Mouse (Mus musculus) brain, adult 2 months (tissue): ENCODE data around the gene Ldlrad3.
A peak's percentile ranks its signal among the peaks of the same experiment; 100 is the strongest.

ENCODE experiments used
- DNase-seq: peaks from one replicate; pipeline ENCODE4 v3.0.0; 2011; ENCODE audit warnings: low read depth, low spot score

The Ldlrad3 gene

DNA sequence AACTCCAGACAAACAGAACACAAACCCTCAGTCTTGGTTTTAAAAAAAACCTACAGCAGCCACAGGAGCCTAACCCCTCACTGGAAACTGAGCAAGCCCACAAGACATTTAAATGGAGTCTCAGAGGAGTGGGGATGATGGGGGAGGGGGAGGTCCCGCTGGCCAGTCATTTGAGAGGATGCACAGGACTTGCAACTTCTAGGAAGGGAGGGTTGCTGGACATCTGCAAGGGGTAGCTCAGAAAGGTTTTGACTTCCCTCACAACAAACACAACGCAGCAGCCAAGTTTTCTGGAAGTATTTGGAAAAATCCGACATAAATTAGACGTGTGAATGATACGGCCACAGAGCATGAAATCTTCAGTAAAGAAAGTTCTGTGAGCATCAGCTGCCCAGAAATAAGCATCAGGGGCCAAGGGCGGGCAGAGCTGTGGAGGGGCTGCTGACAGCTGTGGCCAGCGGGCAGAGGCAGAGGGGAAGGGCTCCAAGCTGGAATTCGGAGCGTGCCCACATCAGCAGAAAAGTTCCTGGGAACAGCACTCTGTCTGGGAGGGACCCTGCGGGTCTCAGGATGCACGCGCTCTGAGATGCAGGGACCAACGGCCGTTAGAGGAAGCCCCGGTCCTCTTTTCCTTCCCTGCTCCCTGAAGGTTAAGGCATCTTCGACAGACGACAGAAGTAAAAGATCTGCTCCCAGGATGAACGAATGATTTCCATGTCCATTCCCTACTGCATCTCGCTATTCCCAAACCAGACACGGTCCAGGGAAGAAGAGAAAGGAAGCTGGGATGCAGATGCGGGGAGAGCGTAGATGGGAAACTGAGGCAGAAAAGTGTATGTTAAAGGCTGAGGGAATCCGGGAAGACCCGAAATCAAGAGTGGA lies 875 bp downstream of the Ldlrad3 start:
- no peak for DNase-seq

GRCm38 (mm10) chr2:102183720-102184480 lies 2.3 kb downstream of the Ldlrad3 start:
- DNase-seq, result peak; percentile 38

DNA sequence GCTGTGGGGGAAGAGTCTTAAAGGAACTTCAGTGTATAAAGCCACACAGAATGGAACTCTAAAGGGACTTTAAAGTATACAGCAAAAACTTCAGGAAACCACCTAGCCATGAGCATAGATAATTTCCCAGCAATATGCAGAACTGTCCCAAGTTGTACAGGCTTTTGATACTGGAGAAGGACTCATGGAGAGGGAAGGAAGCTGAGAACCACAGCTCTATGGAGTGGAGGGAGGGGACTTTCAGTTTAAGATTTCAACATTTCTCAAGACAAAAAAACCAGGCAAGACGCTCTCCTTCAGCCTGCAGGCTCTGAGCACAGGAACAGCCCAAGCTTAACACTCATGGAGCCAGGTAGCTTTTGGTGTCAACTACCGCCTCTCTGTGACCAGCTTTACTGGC lies 4.7 kb downstream of the Ldlrad3 start:
- DNase-seq, result no peak

- peak; percentile 38 for DNase-seq
Observed at GRCm38 (mm10) chr2:102176434-102176772, 9.8 kb downstream of the Ldlrad3 start.

GRCm38 (mm10) chr2:102175741-102176433 lies 10.3 kb downstream of the Ldlrad3 start:
- peak; percentile 28 for DNase-seq

DNA sequence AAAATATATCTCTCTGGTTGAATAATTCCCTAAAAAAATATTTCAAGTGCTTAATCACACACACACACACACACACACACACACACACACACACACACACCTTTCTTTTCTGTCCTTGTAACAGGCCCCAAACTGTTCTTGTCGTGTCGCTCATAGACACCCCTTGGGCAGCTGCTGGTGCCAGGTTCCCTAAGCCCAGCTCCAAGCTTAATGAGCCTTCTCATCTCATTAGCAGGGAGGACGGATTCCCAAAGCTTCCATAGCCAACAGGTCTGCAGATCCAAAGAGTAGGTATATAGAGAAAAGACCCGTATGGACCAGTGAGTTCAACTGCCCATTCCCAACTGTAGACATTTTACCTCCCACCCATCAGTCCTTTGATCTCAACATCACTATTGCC lies 13.7 kb downstream of the Ldlrad3 start:
- DNase-seq, result no peak

DNA sequence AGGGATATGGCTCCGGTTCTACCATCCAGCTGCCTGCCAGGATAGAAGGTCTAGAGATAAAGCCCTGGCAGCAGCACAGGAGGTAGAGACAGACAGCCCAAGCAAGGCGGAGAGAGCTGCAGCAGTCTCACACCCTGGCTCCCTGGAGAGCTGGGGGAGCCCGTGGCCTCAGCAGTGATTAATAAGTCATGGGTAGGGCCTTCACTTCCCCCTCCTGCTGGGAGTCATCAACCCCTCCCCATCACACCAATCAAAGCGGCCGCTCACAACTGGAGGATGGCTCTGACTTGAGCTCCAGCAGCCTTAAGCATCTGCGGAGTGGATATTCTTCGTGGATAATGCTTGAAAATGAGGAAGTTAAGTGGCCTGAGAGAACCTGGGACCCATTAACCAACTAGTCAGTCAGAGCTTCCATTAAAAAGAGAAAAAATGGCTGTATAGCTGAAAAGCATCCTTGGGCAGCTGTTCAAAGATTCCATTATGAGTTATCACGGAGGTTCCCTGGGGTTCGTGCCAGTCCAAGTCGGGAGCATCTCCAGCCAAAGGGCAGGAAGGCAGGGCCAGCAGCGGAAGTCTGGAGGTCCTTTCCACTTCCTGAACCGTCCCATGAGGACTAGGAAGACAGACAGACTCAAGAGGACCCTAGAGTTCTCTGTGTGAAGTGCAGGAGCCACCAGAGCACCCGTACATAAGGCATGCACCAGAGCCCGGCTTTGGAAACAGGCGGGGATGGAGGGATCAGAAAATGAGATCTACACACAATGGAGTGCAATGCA lies 19.4 kb downstream of the Ldlrad3 start:
- DNase-seq, result no peak

GRCm38 (mm10) chr2:102163106-102163505 lies 23.1 kb downstream of the Ldlrad3 start:
- no peak for DNase-seq

- no peak for DNase-seq
Observed at GRCm38 (mm10) chr2:102157555-102157954, 28.6 kb downstream of the Ldlrad3 start.

- DNase-seq, result no peak
Observed at GRCm38 (mm10) chr2:102157010-102157409, 29.2 kb downstream of the Ldlrad3 start.

DNA sequence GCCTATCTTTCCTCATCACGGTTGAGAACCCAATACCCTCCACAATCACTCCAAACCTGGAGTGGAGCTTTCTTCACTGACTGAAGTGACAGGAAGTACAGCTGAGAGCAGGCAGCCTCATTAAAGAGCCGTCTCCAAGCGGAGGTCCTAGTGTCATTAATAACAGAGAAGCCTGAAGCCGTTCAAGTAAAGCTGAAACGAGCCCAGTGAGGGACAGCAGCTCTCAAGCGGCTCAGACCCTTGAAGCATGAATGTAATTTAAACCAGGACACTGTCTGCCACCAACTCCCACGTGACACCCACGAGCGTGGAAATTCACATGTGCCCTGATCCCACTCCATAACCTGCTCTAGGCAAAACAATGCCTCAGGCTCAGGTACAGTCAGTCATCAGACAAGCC lies 29.7 kb downstream of the Ldlrad3 start:
- DNase-seq, result no peak

DNA sequence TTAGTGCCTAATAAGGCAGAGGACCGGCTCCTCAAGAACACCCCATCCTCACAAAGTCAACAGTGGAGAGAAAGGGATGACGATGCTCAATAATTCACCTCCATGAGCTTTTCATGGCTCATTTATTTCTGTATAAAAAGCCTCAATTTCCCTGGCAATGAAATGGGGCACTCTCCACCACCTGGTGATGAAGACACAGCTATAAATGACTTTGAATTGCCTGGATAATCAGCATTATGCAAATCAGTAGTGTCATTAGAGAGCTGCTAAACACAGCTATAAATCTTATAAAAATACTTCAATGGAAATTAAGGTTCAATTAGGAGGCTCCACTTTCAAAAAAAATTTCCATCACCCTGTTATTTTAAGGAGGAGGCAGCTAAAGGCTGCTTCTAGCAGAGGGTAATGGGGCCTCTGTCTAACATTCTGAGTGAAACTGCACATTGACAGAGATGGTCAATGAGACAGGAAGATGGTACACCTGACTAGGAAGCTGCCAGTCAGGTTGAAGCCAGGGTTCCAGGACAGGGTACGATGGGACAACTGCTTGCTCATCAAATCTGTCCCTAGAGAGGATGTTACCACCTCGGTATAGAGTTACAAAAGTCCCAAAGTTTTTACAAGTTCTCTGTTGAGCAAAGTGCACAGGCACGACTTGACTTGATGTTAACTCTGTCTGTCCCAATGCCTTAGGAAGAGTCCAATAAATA lies 30.7 kb downstream of the Ldlrad3 start:
- no peak for DNase-seq

GRCm38 (mm10) chr2:102154771-102155211 lies 31.4 kb downstream of the Ldlrad3 start:
- no peak for DNase-seq

DNA sequence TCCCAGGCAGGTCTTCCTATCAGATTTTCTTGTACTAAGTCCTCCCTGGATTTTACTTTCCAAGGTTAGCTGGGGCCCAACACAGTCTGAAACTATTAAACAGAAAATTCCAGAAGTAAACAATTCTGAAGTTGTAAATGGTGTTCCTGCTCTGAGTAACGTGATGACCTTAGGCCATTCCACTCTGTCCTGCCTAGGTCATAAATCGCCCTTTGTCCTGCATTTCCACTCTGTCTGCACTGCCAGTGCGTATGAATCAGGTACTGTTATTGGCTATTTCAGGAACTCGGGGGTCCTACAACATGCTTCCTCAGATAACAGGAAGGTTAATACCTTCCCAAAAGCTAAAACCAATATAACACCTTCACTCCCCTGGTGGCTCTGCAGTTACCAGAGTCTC lies 31.9 kb downstream of the Ldlrad3 start:
- no peak for DNase-seq

DNA sequence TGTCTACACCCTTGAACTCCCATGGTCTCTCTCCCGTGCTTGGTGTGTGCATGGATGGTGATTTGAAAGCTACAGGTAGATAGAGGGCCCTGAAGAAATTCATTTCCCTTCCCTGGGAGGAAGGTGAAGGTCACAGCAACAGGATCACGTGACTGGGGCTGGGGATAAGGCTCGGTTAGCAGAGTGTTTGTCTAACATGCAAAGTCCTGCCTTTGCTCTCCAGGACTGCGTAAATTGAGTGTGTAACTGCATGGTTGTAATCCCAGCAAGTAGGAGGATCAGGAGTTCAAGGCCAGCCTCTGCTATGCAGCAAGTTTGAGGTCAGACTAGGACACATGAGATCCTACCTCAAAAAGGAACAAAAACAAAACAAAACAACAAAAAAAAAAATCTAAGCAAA lies 32.7 kb downstream of the Ldlrad3 start:
- no peak for DNase-seq

DNA sequence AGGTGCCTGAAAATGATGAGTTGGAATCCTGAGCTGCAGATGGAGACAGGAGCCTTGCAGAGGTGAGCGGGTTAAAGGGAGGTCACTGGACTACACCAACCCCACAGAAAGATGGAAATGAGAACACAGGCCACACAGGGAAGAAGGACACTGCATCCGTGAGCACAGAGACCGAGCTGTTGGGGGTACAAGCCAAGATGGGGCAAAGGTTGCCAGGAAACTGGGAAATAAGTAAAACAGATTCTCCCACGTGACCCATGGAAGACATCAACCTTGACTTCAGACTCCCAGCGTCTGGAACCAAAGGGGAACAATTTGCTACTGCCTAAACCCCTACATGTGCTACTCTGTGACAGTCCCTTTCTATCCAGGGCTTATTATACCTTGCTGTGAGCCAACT lies 33.3 kb downstream of the Ldlrad3 start:
- DNase-seq, result no peak

GRCm38 (mm10) chr2:102149058-102149457 lies 37.1 kb downstream of the Ldlrad3 start:
- DNase-seq, result peak; percentile 70

DNA sequence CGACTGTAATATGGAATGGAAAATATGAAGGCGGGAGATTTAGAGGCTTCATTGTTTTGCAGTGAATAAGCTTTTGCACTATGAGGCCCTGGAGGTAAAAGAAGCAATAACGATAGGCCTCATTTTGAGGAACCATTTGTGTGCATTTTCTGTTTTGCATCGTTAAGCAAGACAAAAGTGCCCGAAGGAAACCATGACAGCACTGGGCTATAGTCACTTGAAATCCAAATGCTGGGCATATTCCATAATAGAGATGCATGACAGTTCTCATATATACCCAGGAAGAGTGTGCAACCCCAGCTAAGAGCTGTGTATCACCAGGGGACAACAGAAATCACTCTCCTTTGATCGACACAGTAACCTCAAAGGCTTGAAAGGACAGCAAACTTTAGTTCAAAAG lies 38.1 kb downstream of the Ldlrad3 start:
- no peak for DNase-seq

DNA sequence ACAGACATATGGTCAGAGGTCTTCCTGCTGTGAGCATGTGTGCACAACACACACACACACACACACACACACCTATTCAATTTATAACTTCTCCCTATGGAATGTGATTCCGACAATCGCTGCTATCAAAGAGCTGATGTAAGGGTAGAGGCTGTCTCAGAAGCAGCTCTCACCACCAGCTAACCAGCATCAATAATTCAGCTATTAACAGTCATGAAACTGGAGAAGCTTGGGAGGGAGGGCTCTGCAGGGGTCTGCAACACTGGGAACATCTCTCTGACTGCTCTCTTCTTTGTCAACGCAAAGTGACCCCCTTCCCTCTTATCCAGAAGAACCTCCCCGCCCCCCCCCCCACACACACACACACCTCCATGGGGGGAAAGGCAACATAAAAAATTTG lies 38.6 kb downstream of the Ldlrad3 start:
- no peak for DNase-seq

- no peak for DNase-seq
Observed at GRCm38 (mm10) chr2:102146386-102146785, 39.8 kb downstream of the Ldlrad3 start.

DNA sequence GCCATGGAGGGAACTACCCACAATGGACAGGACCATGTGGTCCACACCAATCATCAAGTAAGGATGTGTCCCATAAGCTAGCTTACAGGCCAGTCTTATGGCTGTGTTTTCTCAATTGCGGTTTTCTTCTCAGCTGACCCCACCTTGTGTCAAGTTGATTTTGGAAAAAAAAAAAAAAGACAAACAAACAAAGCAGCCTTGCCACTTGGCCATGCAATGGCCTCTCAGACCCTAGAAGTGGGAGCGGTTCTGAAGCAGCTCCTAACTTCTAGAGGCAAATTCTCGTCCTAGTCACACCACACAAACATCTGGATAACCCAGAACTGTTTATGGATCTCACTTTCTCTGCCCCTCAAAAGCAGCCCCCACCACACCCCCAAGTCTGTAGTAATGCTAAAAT lies 41.1 kb downstream of the Ldlrad3 start:
- DNase-seq, result no peak
